12 mouse cellular contexts compared by ENCODE assay signal in the genomic region with DNA sequence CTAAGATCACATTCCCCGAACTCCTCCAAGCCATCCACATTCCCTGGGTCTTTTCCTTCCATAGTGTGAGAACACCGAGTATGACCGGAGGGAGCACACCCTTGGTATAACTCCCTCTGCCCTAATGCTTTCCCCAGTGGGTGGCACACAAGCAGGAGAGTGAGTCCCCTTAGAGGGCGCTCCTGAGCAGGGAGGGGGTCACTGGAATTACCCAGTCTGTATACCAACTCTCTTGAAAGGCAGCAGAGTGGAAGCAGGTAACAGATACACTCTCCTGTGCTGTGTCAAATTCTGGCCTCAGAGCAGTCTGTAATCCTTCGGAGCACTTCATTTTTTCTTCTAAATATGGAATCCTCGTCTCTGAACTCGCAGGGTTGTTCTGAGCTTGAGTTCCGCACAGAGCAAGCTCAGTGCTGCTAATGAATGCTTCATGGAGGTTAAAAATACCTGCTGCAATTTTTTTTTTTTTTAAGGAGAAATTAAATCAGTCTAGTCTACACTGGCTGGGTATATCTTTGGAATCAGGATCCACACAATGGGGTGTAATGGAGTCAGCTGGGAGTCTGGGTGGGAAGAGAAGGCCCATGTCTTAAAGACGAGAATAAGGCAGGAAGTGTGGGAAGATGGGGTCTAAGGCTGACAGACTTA.
DNase-seq lines count a peak whose midpoint lies in the region; ATAC-seq and TF ChIP-seq lines count a peak whose summit lies in the region.
"Had no signal": no experiment of that assay in that cellular context is flagged by ENCODE, and none has a peak within 500 bp of the region (broad histone marks: within the 10 kb centered on the region; RNA-seq: fewer than 3 reads in every experiment).

No protein-coding gene starts in this region.

- no peak for TF ChIP-seq EP300 in heart, adult 2 months (IDR thresholded peaks at IDR 0.05; ENCODE audit: insufficient read depth, low read depth, low read length)

- 77% methylated on average over 9 of the region's 9 CpGs for WGBS in heart, adult 2 months
- 84% methylated on average over 9 of the region's 9 CpGs for WGBS in midbrain, embryonic 15.5 days

- peak; percentile 46 for TF ChIP-seq CTCF in heart, adult 2 months (IDR thresholded peaks at IDR 0.05)
- TF ChIP-seq CTCF in C2C12 (IDR thresholded peaks at IDR 0.05; ENCODE audit: control insufficient read depth, insufficient read depth, insufficient read length), result peak; percentile 52

- DNase-seq in heart, adult 2 months, result no peak
- no peak for DNase-seq in heart, postnatal 14 days
- peak; percentile 24 for DNase-seq in T-cell, adult 2 months (ENCODE audit: low spot score)
- DNase-seq in cerebellum, postnatal 14 days, result no peak
- DNase-seq in frontal cortex, postnatal 10 days (ENCODE audit: low spot score in 2 of 2), result no peak

- no peak overlapping the region for H3K27ac ChIP-seq in heart, adult 2 months
- no peak overlapping the region for H3K27ac ChIP-seq in midbrain, embryonic 15.5 days
- H3K27ac ChIP-seq: hindbrain, embryonic 15.5 days; limb, embryonic 13.5 days; stomach, embryonic 15.5 days had no signal

- intact Hi-C loops in heart, adult 2 months (cut with DNase I), result no loop called here
- intact Hi-C loops in heart, postnatal 14 days (cut with DNase I), result loop anchor here (10.0 kb wide), 2 partner anchors 432 to 648 kb away; no protein-coding TSS in a partner anchor

- H3K9ac ChIP-seq in heart, adult 2 months (ENCODE audit: low read depth, low read length), result no peak overlapping the region
- H3K9ac ChIP-seq in midbrain, embryonic 15.5 days, result no peak overlapping the region
- H3K9ac ChIP-seq: hindbrain, embryonic 15.5 days; limb, embryonic 13.5 days; stomach, embryonic 15.5 days had no signal

- H3K9me3 ChIP-seq in midbrain, embryonic 15.5 days, result no peaks in the 10 kb centered on the region
- H3K9me3 ChIP-seq: hindbrain, embryonic 15.5 days; limb, embryonic 13.5 days; stomach, embryonic 15.5 days had no signal

- no peaks in the 10 kb centered on the region for H3K27me3 ChIP-seq in heart, adult 2 months (ENCODE audit: control insufficient read depth, insufficient read depth, low read length)
- H3K27me3 ChIP-seq in C2C12 (ENCODE audit: control insufficient read depth, insufficient read depth, insufficient read length) (no peaks in the 10 kb centered on the region), myocyte (ENCODE audit: control insufficient read depth, insufficient read depth, insufficient read length) (no peaks in the 10 kb centered on the region)
- no peaks in the 10 kb centered on the region for H3K27me3 ChIP-seq in midbrain, embryonic 15.5 days (replicated peaks)
- H3K27me3 ChIP-seq: limb, embryonic 13.5 days; stomach, embryonic 15.5 days had no signal

- peaks cover 4% of the 10 kb centered on the region for H3K79me3 ChIP-seq in C2C12 (ENCODE audit: low read depth)

- H3K79me2 ChIP-seq in heart, adult 2 months (replicated peaks; ENCODE audit: control insufficient read depth, insufficient read depth, low read length), result no peaks in the 10 kb centered on the region
- H3K79me2 ChIP-seq in C2C12 (ENCODE audit: control insufficient read depth, insufficient read depth) (peaks cover 17% of the 10 kb centered on the region), myocyte (ENCODE audit: control insufficient read depth, insufficient read depth) (peaks cover 17% of the 10 kb centered on the region)

- no peaks in the 10 kb centered on the region for H3K4me1 ChIP-seq in heart, adult 2 months (ENCODE audit: control insufficient read depth, insufficient read depth, low read length)
- H3K4me1 ChIP-seq in midbrain, embryonic 15.5 days, result peaks cover 6% of the 10 kb centered on the region; the same call in 1 of the 2 replicates

- H3K4me2 ChIP-seq in myocyte (ENCODE audit: low read depth), result peak overlapping the region; percentile 88
- no peak overlapping the region for H3K4me2 ChIP-seq in midbrain, embryonic 15.5 days
- H3K4me2 ChIP-seq: hindbrain, embryonic 15.5 days; limb, embryonic 13.5 days; stomach, embryonic 15.5 days had no signal

- ATAC-seq in midbrain, embryonic 15.5 days (replicated peaks), result no peak

- H3K4me3 ChIP-seq in heart, adult 2 months, result no peak overlapping the region
- H3K4me3 ChIP-seq in C2C12 (ENCODE audit: insufficient read depth, poor library complexity, severe bottlenecking), result no peak overlapping the region
- peak overlapping the region; percentile 12 for H3K4me3 ChIP-seq in myocyte
- H3K4me3 ChIP-seq in midbrain, embryonic 15.5 days, result no peak overlapping the region
- H3K4me3 ChIP-seq: erythroblast, embryonic 14.5 days; hindbrain, embryonic 15.5 days; limb, embryonic 13.5 days; stomach, embryonic 15.5 days had no signal

- 0 out of 2 replicates have a peak, but pooled peaks cover 2% of the 10 kb centered on the region for H3K36me3 ChIP-seq in heart, adult 2 months (ENCODE audit: control insufficient read depth, insufficient read depth, low read length)
- H3K36me3 ChIP-seq in C2C12 (ENCODE audit: control insufficient read depth, insufficient read depth), result peaks cover 38% of the 10 kb centered on the region
- peaks cover 19% of the 10 kb centered on the region for H3K36me3 ChIP-seq in myocyte (ENCODE audit: control insufficient read depth, insufficient read depth)
- H3K36me3 ChIP-seq in midbrain, embryonic 15.5 days (replicated peaks), result no peaks in the 10 kb centered on the region
- H3K36me3 ChIP-seq: hindbrain, embryonic 15.5 days had no signal

- H3ac ChIP-seq in C2C12 (ENCODE audit: control insufficient read depth, insufficient read length, low read depth) (no peak overlapping the region), myocyte (ENCODE audit: control insufficient read depth, insufficient read length) (no peak overlapping the region)

- no peak for TF ChIP-seq POLR2A in heart, adult 2 months (IDR thresholded peaks at IDR 0.05; ENCODE audit: insufficient read depth, low read depth, low read length)
- no peak for TF ChIP-seq POLR2A in myocyte (IDR thresholded peaks at IDR 0.05; ENCODE audit: insufficient read length, low read depth)

TF ChIP-seq in C2C12, 6 proteins besides CTCF, POLR2A, EP300 and RAD21:
- no peak for TF ChIP-seq CEBPB (IDR thresholded peaks at IDR 0.05; ENCODE audit: low read depth)
- TF ChIP-seq MAX (IDR thresholded peaks at IDR 0.05), result no peak
- TF ChIP-seq MYOG (IDR thresholded peaks at IDR 0.05; ENCODE audit: control insufficient read depth, extremely low read depth, insufficient read length), result no peak
- TF ChIP-seq USF1 (IDR thresholded peaks at IDR 0.05; ENCODE audit: low read depth), result no peak
- no peak for TF ChIP-seq FOSL1 (IDR thresholded peaks at IDR 0.05; ENCODE audit: insufficient read depth, low read length, poor library complexity, severe bottlenecking)
- no peak for TF ChIP-seq MYOD1 (IDR thresholded peaks at IDR 0.05; ENCODE audit: control insufficient read depth, insufficient read length, low read depth)

TF ChIP-seq in myocyte, 11 proteins besides CTCF, POLR2A, EP300 and RAD21:
- TF ChIP-seq MAX (IDR thresholded peaks at IDR 0.05; ENCODE audit: low read depth) (no peak), CEBPB (IDR thresholded peaks at IDR 0.05; ENCODE audit: insufficient read depth, poor library complexity, severe bottlenecking) (no peak), MYOG (IDR thresholded peaks at IDR 0.05; ENCODE audit: control insufficient read depth in 1 of 3, insufficient read depth in 1 of 3, insufficient read length in 2 of 3, low read depth in 2 of 3) (no peak), MYOD1 (IDR thresholded peaks at IDR 0.05; ENCODE audit: control insufficient read depth in 1 of 3, insufficient read length in 2 of 3, low read depth in 2 of 3) (no peak), REST (IDR thresholded peaks at IDR 0.05; ENCODE audit: insufficient read depth, insufficient read length) (no peak), E2F4 (IDR thresholded peaks at IDR 0.05; ENCODE audit: insufficient read depth) (no peak), SRF (IDR thresholded peaks at IDR 0.05; ENCODE audit: control insufficient read depth, insufficient read length, low read depth) (no peak), TCF12 (IDR thresholded peaks at IDR 0.05; ENCODE audit: insufficient read depth, poor library complexity, severe bottlenecking) (no peak)
